Mouse (Mus musculus) retina, adult 2 months (tissue): Measurements from ENCODE around the gene Gpsm2.
A peak's percentile ranks its signal among the peaks of the same experiment; 100 is the strongest.
"Not testable (repeated sequence)": the region's sequence is repeated elsewhere in the genome, so short reads cannot be mapped to it uniquely, and the experiment has no call there.

Source experiments
- DNase-seq: peaks from one replicate; pipeline ENCODE4 v3.0.0-alpha.2; 2012; ENCODE audit warnings: low read depth, low spot score

Gene Gpsm2

DNA sequence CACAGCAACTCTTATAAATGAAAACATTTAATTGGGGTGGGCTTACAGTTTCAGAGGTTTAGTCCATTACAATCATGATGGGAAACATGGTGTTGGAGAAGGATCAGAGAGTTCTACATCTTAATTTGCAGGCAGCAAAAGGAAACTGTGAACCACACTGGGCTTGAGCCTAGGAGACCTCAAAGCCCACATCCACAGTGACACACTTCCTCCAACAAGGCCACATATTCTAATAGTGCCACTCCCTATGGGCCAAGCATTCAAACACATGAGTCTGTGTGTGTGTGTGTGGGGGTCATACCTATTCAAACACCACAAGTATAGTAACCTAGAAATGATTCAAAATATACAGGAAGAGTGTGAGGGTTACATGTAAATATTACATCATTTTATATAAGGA lies 5.2 kb upstream of the Gpsm2 start:
- no peak for DNase-seq

DNA sequence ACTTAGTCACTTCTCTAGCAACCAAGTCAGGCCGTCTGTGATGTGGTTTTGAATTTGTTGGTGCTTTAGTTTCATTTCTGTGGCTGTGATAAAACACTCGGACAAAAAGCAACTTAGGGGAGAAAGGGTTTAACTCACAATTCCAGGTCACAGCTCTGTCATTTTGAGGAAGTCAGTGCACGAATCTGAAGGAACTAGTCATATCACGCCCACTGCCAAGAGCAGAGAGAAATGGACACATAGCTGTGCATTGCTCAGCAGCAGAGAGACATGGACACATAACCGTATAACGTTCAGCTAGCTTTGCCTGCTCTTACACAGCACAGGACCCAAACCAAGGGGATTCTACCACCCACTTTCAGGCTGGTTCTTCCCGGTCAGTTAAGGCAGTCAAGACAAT lies 4.3 kb upstream of the Gpsm2 start:
- DNase-seq = no peak

DNA sequence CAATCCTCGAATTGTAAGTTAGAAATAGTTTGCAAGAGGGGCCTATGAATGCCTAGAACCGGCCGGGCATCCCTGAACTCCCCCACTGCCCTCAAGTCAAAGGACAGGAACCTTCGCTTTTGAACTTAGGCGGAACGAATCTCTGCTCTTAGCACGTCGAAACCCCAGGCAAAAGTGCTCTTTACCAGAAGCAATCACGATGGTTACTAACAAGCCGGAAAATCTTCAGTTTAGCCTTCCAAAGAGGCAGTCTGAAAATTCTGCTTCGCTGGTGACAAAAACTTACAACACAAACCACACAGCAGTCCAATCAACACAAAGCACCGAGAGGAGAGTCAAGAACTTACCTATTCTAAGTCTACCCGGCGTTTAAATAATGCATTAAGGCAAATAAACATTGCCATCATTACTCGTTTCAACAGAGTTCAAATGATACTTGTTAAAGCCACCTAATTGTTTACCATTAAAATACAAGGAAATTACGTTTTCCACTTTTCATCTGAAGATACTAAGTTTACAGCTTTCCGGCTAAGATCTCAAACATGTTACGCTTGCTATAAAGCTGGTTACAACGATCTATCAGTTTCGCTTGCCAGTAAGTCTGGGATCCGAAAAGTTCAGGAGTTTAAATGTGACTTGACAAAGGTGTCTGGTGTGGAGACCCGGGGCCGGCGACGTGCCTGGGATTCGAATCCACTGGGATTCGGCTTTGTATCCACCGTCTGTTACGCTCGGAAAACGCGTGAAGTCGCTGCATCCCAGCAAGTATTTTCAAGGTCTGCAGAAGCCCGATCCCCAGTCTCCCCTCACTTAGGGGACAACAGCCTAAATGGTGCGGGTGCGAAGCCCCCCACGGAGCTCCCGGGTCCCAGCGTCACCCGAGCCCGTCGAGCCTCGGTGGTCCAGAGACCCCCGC lies 775 bp downstream of the Gpsm2 start:
- DNase-seq = no peak

DNA sequence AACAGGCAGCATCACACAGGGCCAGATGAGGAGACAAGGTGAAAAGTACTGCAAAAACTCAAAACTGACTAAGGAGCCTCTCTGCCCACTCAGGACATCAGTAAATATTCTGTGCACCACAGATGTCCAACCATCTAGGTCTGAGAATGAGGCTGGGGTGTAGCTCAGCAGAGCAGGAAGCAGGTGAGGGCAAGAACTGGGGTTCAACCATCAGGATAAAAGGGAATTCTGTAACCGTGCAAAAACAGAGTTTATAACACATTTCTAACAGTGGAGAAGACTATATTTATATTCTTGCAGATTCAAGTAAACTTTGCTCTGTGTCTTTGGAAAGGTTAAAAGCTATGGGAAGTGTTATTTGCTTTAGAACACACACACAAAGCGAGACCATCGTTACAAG lies 2.3 kb downstream of the Gpsm2 start:
- no peak for DNase-seq

DNA sequence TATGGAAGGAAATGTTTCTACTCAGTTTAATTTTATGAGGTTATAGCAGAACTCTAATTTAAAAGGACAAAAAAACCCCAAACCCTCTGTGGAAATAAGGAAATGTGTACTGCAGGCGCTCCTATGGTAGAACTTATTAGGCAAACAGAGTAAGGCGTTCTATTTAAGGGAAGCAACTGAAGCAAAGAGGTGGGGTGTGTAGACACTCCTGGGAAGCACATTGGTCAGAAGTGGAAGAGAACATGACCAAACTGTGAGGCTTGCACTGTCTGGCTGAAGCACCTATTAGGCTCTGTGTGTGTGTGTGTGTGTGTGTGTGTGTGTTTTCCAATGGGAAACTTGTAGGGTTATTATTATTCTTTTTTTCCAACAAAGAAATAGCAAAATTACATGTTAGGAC lies 2.8 kb downstream of the Gpsm2 start:
- no peak for DNase-seq

DNA sequence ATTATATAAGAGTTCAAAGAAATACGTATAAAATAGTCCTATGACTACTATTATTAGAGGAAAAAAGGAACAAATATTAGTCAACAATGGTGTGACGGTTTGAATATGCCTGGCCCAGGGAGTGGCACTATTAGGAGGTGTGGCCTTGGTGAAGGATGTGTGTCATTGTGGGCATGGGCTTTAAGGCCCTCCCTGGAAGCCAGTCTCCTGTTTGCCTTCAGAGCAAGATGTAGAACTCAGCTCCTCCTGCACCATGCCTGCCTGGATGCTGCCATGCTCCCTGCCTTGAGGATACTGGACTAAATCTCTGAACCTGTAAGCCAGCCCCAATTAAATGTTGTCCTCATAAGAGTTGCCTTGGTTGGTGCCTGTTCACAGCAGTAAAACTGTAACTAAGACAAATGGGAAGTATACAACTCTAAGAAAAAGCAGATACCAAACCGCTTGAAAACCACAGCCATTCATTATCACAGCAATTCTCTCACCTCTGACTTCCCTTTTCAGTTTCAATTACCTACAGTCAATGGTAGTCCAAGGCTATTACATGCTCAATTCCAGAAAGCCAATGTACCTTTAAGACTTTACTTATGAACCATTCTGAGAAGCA lies 4.1 kb downstream of the Gpsm2 start:
- no peak for DNase-seq

DNA sequence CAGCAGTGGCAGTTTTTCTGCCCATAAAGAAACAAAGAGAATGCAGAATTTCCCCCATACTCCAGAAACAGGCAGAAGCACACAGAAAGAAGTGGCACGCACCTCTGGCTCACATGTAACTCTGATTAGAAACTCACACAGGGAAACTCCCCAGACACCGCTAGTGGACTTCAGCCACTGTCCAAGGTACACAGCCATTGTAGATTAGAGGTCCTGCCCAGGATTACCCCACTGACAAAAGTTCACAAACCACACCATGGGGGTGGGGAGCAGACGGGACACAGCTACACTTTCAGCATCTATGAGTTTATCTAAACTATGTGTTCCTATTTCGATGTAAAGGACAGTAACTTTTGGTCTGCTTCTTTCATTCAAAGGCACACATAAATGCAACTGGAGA lies 7.3 kb downstream of the Gpsm2 start:
- no peak for DNase-seq

DNA sequence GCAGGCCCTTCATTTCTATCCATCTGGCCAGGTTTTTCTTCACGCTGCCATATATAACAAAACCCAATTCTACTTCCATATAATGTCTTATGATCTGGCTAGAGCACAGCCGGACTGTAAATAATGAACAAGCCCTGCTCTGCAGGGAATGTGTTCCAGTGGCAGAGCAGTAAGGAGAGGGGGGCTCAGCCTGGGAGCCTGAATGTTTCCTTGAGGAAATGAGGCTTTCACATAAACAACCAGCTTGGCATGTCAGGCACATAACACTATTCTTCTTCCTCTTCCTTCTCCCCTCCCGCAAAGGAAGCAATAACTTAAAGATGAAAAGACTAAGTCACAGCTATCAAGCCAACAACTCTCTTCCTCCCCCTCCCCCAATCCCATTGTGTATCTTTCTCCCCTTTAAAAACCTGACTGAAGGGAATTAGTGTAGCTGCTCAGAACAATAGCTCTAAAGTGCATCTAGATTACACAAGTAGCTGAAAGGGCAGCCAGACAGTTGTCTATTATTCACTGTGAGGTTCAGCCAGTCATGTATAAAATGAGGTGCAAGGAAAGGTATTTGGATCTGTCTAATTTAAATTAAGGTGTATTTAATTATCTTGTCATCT lies 8.9 kb downstream of the Gpsm2 start:
- no peak for DNase-seq

DNA sequence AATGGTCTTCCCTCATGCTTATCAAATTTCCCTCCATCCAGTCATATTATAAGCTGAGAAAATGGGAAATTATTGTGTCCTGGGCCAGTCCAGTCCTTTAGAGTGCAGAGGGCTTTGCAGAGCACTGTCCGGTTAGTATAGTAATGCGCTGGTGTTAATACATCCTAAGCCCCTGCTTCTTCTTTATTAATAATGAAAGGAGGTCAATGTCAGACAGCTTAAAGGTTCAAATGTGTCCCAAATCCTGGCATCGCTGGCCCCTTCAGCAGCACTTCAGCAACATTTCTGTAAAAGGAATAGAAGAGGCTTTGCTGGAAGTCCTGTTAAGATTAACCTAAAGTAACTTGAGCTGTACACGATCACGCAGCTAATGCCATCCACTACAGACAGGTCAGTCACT lies 10.8 kb downstream of the Gpsm2 start:
- peak; percentile 71 for DNase-seq

DNA sequence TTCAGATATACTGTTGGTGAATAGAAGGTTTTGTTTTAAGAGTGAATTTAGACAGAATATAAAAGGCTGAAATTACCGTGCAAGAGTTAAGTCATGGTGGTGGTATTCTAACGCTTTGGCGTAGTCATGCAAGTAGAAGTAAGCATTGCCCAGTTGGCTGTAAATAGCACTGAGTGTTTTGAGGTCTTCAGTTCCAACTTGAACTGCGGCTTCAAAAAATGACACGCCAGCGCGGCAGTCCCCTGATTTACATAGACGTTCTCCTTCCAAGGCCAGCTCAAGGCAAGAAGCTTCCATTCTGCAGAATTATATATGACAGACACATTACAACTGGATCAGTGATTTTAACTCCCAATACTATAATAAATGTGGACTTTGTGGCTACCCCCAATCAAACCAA lies 19.3 kb downstream of the Gpsm2 start:
- DNase-seq = no peak

DNA sequence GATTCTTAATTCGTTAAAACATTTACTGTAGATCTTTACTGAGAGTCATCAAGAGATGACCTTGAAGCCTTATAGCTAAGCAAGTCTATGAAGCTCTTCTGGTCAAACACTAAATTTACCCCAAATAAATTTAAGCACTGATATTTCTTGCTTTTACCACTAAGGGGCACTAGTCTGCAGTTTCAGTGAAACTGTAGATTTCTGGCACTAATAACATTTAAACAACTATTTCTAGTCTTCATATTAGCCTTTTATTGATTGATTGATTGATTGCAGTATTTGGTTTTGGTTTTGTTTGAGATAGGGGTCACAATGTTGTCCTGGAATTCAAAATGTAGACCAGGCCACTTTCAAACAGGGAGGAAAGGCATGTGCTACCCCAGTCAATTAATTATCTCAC lies 20.9 kb downstream of the Gpsm2 start:
- no peak for DNase-seq

DNA sequence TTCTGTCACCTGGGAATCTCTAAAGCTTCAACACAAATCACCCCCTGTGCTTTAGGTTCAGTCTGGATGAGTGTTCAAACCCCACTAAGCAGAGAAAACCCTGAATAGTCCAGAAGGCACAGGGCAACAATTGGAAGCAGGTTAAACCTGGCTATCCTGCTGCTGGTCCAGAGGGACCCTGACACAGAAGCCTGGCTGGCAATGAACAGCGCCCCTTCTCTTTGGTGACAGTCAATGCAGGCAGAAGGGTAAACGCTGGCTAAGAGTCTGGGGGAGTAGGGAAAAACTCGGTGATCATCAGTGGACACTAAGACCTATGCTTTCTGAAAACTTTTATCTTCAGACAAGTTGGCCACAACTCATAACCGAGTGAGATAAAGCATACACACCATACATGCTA lies 22.3 kb downstream of the Gpsm2 start:
- DNase-seq = no peak

DNA sequence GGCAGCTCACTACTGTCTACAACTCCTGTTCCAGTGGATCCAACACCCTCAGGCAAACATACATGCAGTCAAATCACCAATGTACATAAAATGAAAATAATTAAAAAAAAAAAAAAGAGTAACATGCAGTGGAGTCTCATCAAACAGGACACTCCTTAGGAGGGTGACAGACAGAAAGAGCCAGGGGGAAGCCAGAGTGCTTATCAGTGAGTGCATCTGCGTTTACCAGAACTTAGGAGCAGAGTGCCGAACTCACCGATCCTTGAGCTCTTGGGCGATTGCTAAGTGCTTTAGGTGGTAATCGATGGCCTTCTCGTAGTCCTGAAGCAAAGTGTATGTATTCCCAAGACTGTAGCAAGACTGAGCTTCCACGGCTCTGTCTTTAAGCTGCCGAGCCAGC lies 23.4 kb downstream of the Gpsm2 start:
- no peak for DNase-seq

DNA sequence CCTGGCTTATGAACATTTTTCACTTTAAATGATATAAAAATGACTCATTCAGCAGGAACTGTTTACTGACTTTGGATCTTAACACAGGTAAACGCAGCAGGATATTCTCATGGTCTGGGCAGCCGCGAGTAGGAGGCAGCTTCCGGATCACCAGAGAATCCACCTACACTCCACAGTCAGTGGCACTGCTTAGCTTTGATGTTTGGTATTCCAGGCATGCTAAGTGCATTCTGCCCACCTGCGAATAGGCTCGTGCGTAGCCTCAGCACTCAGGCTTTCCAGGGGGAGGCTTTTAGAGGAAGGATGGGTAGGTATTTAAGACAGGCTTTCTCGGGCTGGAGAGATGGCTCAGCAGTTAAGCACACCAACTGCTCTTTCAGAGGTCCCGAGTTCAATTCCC lies 27.8 kb downstream of the Gpsm2 start:
- no peak for DNase-seq

DNA sequence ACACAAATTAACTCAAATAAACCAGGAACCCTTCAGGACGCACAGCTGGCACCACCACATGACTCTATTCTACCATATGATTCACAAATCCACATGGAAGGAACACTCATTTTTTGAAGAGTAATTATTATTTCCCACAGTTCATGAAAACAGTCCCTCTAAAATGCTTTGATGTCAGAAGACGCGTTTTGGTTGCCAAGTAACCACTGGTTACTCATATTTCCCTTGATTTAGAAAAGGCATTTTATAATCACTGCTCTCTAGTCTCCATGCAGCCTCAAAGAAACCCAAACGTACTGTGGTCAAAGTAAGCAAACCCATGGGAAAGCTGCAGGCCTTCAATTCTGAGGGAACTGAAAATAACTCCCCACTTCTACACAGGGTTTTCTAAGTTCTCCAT lies 32.1 kb downstream of the Gpsm2 start:
- no peak for DNase-seq

DNA sequence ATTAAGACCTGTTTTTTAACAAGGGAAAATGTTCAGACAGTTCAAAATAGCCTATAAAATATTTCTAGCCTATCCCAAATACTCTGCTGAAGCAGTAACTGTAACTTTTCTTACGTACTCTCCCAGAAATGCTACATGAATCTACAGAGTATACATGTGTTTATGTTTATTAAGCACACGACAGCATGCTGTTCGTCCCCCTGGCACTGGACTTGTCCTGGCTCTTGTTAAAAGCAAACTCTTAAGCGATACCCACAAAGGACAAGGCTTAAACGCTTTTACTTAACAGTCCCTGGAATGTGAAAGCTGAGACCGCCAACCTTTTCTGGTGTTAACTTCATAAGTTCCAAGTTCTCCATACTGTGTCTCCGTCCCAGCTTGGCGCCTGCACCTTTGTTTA lies 32.7 kb downstream of the Gpsm2 start:
- DNase-seq = no peak

DNA sequence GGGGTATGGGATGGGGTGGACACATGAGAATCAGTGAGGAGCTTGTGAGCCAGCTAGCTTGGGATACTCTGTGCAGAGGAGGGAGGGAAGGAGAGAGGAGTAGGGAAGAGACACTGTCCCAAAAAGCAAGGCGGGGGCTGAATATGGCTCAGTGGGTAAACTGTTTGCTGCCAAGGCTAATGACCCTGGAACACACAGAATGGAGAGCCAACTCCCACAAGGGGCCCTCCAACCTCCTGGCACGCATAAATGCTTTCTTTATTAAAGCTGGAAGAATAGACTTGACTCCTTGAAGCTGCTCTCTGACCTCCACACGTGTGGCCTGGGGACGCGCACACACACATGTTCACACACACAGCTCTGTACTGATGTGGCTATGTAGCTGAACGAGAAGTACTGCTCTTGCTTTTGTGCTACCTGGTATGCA lies 33.1 kb downstream of the Gpsm2 start:
- DNase-seq = no peak

DNA sequence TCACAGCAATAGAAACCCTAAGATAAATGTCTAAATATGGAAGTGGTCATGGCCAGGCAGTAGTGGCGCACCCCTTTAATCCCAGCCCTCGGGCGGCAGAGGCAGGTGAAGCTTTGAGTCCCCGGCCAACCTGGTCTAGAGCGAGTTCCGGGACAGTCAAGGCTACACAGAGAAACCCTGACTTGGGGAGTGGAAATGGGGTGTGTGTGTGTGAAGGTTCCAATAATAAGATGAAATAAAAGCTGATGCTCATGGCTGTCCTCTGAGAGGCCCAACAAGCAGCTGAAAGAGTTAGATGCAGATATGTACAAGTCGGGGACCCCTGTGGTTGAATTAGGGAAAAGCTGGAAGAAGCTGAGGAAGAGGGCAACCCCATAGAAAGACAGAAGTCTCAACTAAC lies 36.4 kb downstream of the Gpsm2 start:
- no peak for DNase-seq

DNA sequence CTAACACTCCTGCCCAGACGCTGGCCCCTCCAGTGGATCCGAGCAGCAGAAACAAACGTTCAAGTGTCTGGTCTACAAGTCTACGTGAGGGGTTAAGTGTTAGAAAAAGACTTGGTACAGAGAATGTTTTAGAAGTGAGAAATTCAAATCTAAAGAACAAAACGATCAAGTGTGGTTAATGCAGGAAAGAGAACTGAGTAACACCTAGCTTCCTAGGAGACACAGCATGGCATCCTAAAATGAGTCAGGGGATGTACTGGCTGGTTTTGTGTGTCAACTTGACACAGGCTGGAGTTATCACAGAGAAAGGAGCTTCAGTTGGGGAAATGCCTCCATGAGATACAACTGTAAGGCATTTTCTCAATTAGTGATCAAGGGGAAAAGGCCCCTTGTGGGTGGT lies 38.5 kb downstream of the Gpsm2 start:
- not testable (repeated sequence) for DNase-seq

DNA sequence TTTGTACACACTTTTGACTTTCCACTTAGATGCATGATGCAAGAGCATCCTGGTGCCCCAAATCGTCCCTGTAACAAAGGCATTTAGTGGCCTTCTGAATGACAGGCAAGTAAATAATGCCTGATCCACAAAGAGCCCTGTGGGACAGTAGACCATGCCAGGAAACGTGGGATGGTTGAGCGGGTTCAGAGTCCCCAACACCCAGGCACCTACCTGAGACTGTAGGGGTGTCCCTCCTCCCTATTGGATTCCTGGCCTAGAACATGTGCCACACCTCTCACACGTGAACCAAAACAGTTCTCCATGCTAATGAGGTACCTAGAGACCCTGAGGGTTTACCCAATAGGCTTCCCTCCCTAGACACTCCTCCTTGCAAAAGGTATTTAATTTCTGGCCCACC lies 41.1 kb downstream of the Gpsm2 start:
- no peak for DNase-seq

DNA sequence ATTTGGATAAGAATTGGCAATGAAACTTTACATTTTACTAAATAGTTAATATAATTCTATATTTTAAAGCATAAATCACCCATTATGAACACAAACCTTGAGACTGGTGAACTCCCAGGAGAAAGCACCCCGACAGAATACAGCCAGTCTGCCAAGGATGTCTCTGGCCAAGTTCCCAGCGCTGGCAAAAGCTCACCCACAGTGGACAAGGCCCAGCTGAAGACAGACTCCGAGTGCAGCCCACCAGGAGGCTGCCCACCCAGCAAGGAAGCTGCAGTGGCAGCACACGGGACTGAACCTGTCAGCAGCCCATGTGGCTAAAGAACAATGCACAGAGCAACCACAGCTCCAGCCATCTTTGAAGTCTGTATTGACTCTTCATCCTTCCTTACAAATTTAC lies 45.5 kb downstream of the Gpsm2 start:
- DNase-seq = no peak

DNA sequence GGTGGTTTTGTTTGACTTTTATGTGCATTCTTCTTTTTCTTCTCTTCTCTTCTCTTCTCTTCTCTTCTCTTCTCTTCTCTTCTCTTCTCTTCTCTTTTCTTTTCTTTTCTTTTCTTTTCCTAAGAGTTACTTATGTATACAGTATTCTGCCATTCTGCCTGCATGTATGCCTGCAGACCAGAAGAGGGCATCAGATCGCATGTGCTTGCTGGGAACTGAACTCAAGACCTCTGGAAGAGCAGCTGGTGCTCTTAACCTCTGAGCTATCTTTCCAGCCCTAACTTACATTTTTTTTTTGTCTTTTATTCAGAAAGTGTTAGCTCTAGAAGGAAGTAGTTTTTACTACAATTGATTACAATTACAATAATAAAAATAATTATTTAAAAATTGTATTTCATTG lies 61.2 kb downstream of the Gpsm2 start:
- DNase-seq = no peak

DNA sequence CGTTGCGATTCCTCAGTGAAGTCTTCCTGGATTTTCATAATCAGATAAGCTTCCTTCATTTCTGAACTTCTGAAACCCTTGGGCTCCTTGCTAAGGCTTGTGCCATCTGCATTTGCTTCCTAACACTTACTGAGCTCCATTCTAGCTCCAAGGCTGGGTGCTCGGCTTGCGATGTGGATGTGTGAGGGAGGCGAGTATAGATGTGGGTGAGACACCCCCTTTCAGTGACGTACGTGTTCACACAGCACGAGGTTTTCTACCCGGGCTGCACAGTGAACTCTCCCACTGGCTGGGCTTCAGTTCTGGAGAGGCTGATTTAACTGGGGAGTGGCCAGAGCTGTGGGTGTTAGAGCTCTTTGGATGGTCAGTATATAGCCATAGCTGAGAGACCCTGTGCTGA lies 63.5 kb downstream of the Gpsm2 start:
- DNase-seq = no peak
